Mouse (Mus musculus): ENCODE data around the gene Eif2b5.
A peak's percentile ranks its signal among the peaks of the same experiment; 100 is the strongest.
"Not testable (repeated sequence)": the region's sequence is repeated elsewhere in the genome, so short reads cannot be mapped to it uniquely, and the experiment has no call there.

Eif2b5 gene

DNA sequence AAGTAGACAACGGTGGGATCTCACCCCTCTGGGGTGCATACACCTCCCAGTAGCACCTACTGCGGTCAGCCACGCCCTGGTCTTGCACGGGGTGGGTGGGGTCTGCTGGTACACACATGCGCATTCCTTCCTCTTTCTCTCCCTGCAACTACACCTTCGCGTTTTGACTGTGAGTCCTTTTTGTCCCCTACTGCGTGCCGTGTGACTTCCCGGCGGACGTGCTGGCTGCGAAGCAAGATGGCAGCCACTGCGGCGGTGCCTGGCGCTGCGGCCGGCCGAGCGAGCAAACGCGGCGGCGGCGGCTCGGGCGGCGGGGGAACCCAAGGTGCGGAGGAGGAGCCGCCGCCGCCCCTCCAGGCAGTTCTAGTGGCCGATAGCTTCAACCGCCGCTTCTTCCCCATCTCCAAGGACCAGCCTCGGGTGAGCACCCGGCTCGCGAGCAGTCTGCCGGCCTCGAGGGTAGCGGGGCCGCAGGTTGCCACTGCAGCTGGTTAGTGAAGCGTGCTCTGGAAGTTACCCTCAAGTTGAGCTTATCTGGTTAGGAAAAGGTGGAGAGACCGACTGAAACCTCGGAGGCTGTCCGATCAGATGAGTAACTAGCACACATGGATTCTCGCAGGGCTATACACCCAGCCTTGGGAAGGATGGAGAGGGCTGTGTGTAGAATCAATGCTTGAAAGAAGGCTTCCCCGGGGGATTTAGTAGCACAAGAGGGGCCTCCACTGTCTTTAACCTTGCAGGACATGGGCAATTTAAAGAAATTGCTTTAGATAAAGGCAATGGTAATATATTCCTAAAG is at the start of gene Eif2b5:
Gene Eif2b5 (plus strand): TSS at position 141 of the 799 bp plus-strand sequence.
- DNase-seq (ENCODE audit: low spot score): peak; percentile 97

DNA sequence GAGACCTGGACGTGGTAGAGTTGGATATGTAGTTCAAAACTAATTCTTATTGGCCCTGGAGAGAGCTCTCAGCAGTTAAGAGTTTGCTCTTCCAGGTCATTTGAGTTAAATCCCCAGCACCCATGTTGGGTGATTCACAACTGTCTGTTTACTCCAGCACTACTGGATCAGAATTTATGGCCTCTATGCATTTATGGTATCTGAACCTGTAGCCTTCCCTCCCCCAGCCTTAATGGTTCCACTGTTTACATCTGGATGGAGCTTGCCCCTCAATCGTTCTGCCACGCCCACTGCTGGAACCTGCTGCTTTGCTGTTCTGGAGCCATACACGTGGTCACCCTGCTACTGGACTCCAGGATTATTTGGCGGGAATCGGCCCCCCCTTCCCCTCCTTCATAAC is 46.8 kb upstream of the Eif2b5 start:
- no peak for DNase-seq (ENCODE audit: low spot score)

GRCm38 (mm10) chr16:20454155-20454654 is 44.4 kb upstream of the Eif2b5 start:
- no peak for DNase-seq (ENCODE audit: low spot score)

DNA sequence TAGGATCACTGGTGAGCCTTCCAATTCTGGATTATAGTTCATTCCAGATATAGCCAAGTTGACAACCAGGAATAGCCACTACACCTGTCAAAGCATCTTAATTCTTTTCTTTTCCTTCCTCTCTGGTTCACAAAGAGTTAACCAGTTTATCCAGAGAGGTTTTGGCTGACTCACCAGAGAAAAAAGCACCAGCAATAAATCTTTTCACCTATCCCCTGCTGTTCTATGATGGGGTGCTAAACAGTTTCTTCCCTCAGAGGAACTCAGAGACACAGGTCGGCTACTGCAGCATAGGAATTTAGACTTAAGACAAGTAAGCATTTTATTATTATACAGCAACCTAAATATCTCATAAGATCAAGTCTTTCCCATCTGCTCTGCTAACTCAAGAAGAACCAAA is 42.5 kb upstream of the Eif2b5 start:
- DNase-seq (ENCODE audit: low spot score): no peak

GRCm38 (mm10) chr16:20458736-20459135 is 39.9 kb upstream of the Eif2b5 start:
- not testable (repeated sequence) for DNase-seq (ENCODE audit: low spot score)

- no peak for DNase-seq (ENCODE audit: low spot score)
Measured at GRCm38 (mm10) chr16:20464725-20465124, 33.9 kb upstream of the Eif2b5 start.

- no peak for DNase-seq (ENCODE audit: low spot score)
Measured at GRCm38 (mm10) chr16:20470981-20471380, 27.6 kb upstream of the Eif2b5 start.

DNA sequence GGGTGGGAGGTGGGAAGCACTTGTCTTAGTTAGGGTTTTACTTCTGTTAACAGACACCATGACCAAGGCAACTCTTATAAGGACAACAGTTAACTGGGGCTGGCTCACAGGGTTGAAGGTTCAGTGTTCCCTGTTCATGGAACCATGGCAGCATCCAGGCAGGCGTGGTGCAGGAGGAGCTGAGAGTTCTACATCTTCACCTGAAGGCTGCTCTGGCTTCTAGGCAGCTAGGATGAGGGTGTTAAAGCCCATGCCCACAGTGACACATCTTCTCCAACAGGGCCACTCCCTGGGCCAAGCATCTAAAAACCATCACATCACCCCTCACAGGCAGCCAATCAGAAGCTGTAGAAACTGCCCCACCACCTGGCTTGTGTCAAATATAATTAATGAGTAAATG is 26.9 kb upstream of the Eif2b5 start:
- no peak for DNase-seq (ENCODE audit: low spot score)

- DNase-seq (ENCODE audit: low spot score): no peak
Measured at GRCm38 (mm10) chr16:20473748-20474147, 24.9 kb upstream of the Eif2b5 start.

DNA sequence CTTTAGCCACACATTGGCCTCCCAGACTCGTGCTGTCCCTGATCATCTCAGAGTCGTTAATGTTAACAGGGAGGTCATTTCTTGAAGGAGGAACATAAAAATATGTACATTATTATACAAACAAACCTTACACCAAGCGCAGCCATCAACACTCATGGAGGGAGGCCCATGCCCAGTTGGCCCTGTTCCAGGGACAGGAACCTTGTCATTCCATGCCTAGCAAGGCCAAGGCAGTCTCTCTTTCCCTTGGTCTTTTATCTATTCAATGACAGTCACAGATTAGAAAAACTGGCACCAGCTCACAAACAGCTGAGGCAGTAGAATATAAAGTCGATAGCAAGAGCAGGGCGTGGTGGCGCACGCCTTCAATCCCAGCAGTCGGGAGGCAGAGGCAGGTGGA is 24.4 kb upstream of the Eif2b5 start:
- no peak for DNase-seq (ENCODE audit: low spot score)

GRCm38 (mm10) chr16:20474786-20475185 is 23.8 kb upstream of the Eif2b5 start:
- DNase-seq (ENCODE audit: low spot score): no peak

DNA sequence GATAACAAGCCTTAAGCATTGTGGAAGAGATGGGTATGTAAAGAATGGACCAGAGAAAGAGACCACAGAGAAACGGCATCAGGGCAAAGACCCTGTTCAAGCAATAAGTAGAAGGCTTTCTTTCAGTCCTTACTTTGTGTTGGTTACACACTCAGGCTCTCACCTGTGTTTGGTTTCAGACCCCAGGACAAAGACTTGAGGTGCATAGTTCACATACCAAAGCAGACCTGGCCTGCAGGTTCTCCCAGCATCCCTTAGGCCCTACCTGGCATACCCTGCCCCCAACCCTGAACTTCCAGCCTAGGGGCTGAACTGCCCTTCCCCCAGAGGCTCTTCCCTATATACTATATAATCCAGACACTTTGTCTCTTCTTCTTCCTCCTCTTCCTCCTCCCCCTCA is 23.3 kb upstream of the Eif2b5 start:
- DNase-seq (ENCODE audit: low spot score): no peak

DNA sequence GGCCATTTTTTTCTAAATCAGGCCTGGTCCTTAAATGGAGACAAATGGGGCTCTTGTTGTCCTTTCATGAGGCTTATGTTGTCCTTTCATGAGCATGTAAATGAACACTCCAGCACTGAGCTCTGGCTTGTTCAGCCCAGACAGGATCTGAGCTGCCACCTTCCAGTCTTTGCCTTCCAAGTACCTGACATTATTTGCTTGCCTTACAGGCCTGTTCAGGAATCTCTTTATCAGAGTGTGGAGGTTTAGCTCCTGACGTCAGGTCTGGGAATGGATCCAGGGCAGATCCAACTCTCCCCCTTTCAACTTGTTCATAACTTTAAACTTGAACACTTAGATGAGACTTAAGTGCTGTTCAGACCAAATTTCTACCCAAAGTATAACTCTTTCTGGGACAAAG is 21.8 kb upstream of the Eif2b5 start:
- DNase-seq (ENCODE audit: low spot score): no peak

DNA sequence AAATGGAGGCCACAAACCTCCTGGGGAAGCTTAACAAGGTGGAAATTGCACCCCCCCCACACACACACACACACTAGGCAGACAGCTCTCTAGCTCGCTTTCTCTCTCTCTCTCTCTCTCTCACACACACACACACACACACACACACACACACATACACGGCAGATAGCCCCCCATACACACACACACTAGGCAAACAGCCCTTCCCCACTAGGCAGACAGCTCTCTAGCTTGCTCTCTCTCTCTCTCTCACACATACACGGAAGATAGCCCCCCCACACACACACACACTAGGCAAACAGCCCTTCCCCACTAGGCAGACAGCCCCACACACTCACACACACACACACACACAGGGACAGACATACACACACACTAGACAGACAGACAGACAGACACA is 21.3 kb upstream of the Eif2b5 start:
- DNase-seq (ENCODE audit: low spot score): no peak

GRCm38 (mm10) chr16:20478504-20478903 is 20.1 kb upstream of the Eif2b5 start:
- no peak for DNase-seq (ENCODE audit: low spot score)

DNA sequence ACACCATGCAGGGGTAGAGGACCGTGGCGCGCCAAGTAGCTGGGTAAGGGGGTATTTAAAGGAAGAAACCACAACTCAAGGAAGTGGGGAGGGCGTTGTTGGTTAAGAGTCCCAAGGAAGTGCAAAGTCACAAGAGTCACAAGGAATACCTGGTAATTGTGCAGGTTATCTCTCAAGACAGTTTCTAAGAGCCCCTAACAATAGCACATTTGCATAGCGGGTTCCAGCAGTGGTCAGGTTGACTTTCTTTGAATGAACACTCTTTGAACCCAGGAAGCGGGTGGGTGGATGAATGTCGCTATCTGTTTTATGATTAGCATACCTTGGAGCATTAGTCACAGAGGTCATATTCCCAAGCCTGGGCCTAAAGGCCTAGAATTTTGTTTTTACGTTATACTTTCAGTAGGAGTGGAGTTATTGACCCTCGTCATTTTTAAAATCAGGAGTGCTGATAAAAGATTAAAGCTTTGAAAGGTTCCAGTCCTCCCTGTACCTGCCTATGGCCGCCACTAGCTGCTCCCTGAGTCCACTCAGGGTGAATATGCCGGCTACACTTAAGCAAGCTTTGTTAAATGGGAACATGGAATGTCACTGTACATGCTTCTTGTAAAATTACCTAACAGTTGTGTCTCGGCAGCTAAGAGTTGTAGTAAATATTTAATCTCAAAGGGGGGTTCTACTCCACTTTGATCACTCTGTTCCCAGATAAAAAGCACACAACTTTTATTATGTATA is 19.4 kb upstream of the Eif2b5 start:
- DNase-seq (ENCODE audit: low spot score): not testable (repeated sequence)

- DNase-seq (ENCODE audit: low spot score): peak; percentile 56
Measured at GRCm38 (mm10) chr16:20480115-20480514, 18.5 kb upstream of the Eif2b5 start.

DNA sequence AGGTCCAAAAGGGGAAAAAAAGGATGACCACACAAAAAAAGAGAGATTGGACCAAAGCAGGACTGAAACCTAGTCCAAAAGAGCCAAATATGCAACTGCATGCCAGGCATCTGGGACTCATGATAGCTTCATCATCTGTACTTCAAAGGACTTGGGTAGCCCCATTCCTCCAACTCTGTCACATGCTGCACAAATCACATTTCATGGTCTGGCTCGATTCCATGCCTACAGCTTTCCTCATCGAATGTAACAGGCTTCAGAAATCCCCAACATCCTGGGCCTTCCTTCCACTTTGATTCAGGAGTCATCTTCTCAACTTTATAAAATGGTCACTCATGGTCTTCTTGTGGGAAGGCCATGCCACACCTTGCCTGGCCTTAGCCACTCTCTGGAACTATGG is 16.9 kb upstream of the Eif2b5 start:
- no peak for DNase-seq (ENCODE audit: low spot score)

DNA sequence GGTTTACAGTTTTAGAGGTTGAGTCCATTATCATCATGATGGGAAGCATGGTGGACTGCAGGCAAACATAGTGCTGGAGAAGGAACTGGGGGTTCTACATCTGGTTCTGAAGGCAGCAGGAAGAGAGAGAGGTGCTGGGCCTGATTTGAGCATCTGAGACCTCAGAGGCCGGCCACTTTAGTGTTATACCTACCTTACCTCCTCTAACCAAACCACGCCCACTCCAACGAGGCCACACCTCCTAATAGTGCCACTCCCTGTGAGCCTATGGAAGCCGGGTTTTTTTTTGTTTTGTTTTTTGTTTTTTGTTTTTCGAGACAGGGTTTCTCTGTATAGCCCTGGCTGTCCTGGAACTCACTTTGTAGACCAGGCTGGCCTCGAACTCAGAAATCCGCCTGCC is 14.9 kb upstream of the Eif2b5 start:
- not testable (repeated sequence) for DNase-seq (ENCODE audit: low spot score)

DNA sequence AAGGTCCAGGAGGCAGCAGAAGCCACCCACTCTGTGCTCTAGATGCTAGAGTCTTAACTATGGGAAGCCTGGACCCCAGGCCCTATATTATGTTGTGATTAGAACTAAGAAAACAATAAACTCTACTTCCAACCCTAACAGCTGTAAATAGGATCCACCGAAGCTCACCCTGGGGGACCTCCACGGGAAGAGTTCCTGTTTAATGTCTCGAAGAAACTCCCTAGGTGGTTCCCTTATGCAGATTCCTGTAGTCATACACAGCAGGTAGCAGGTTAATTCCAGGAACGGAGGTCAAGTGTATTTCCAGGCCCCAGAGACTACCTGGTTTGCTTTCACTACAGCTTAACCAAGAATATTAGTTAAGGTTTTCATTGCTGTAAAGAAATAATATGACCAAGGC is 13.6 kb upstream of the Eif2b5 start:
- DNase-seq (ENCODE audit: low spot score): no peak

GRCm38 (mm10) chr16:20486048-20486447 is 12.6 kb upstream of the Eif2b5 start:
- no peak for DNase-seq (ENCODE audit: low spot score)

- no peak for DNase-seq (ENCODE audit: low spot score)
Measured at GRCm38 (mm10) chr16:20488151-20488550, 10.5 kb upstream of the Eif2b5 start.

GRCm38 (mm10) chr16:20488751-20489150 is 9.9 kb upstream of the Eif2b5 start:
- not testable (repeated sequence) for DNase-seq (ENCODE audit: low spot score)

Data from embryo, embryonic 10 days (tissue).